Mouse (Mus musculus): ENCODE results near the gene Reg3d. TPM values are rescaled to one million over a fixed set of nuclear protein-coding genes. Genes with fewer than 3 reads are reported as not detected.

The Reg3d gene
- total RNA-seq (2023; ENCODE audit: inconsistent age) = not detected in 4 replicates

GRCm38 (mm10) chr6:78378765-78379164 is at the start of gene Reg3d:
Gene Reg3d (minus strand): TSS chr6:78378865.

GRCm38 (mm10) chr6:78422411-78422810 is 43.7 kb upstream of the Reg3d start, which contains the start of gene Reg1:
Gene Reg1 (plus strand): TSS chr6:78422711.

GRCm38 (mm10) chr6:78395323-78395722 is 16.7 kb upstream of the Reg3d start, which contains the start of gene Reg2:
Gene Reg2 (plus strand): TSS chr6:78395623.

GRCm38 (mm10) chr6:78380409-78380808 is 1.7 kb upstream of the Reg3d start, which contains the start of gene Reg3a:
Gene Reg3a (plus strand): TSS chr6:78380709.

GRCm38 (mm10) chr6:78370357-78370756 is 8.3 kb downstream of the Reg3d start, which contains the start of gene Reg3b:
Gene Reg3b (plus strand): TSS chr6:78370657.

Other genes with a start within 250 kb of the Reg3d start
- gene Reg3b, start 8.2 kb downstream of the Reg3d start, total RNA-seq (2023; ENCODE audit: inconsistent age) = not detected in 4 replicates
- not detected in 4 replicates for gene Reg3a, start 1.8 kb upstream of the Reg3d start, total RNA-seq (2023; ENCODE audit: inconsistent age)
- not detected in 4 replicates for gene Reg2, start 16.8 kb upstream of the Reg3d start, total RNA-seq (2023; ENCODE audit: inconsistent age)
- 0.71 TPM in 1 of 4 replicates, not detected in the others for gene Reg1, start 43.8 kb upstream of the Reg3d start, total RNA-seq (2023; ENCODE audit: inconsistent age)
- not detected in 4 replicates for gene Reg3g, start 90.0 kb upstream of the Reg3d start, total RNA-seq (2023; ENCODE audit: inconsistent age)